32 mouse cellular contexts compared by ENCODE assay signal in the genomic region with DNA sequence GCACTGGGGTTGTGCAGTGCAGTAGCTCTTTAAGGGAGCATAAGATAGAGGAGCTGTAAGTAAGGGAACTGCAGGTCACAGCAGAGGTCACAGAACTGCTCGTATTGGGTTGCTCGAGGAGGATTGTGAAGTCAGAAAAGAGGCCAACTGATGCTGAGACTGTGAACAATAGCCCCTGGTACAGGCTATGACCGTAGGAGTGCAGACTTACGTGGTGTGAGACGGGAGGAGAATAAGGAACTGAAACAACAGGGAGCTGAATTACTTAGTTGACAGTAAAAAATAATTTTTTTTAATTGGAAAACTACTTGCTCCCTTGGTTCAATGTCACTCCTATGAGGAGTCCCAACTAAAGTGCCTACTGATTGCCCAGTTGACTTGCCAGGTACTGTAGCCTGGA. TPM values are rescaled to one million over a fixed set of nuclear protein-coding genes. Genes with fewer than 3 reads are reported as not detected.
A peak's percentile ranks its signal among the peaks of the same experiment; 100 is the strongest.
DNase-seq lines count a peak whose midpoint lies in the region; ATAC-seq and TF ChIP-seq lines count a peak whose summit lies in the region.
"Had no signal": no experiment of that assay in that cellular context is flagged by ENCODE, and none has a peak within 500 bp of the region (broad histone marks: within the 10 kb centered on the region; RNA-seq: fewer than 3 reads in every experiment).

No protein-coding gene starts in this region.

- peak; percentile 60 for DNase-seq in A20 (ENCODE audit: low read depth, low spot score)
- DNase-seq in CH12.LX (ENCODE audit: extremely low read depth): peak; percentile 28
- peak; percentile 14 for DNase-seq in embryo, embryonic 11 days
- no peak for DNase-seq in midbrain, embryonic 11.5 days (ENCODE audit: low spot score, missing footprints)
- DNase-seq: adrenal gland, adult 2 months; adrenal gland, postnatal 14 days; cerebellum, adult 11 months; cerebellum, adult 2 months; cerebellum, adult 9-11 months; cerebellum, postnatal 25 days; gastrocnemius, postnatal 10 days; gastrocnemius, postnatal 36 days; heart, adult 18-20 months; heart, postnatal 10 days; heart, postnatal 4 days had no signal

- no peaks in the 10 kb centered on the region for H3K36me3 ChIP-seq in CH12.LX (replicated peaks in 1 of 2; ENCODE audit: control insufficient read depth in 1 of 2, insufficient read depth in 1 of 2, low read length in 1 of 2)
- no peaks in the 10 kb centered on the region for H3K36me3 ChIP-seq in intestine, embryonic 16.5 days (ENCODE audit: control insufficient read depth, insufficient read depth, low read length)
- H3K36me3 ChIP-seq in midbrain, embryonic 11.5 days (ENCODE audit: control insufficient read depth, insufficient read depth, low read length): no peaks in the 10 kb centered on the region
- H3K36me3 ChIP-seq: forebrain, embryonic 10.5 days; G1E; heart, embryonic 12.5 days; heart, embryonic 15.5 days had no signal

- TF ChIP-seq CTCF in CH12.LX (conservative IDR thresholded peaks at IDR 0.05 in 1 of 2, IDR thresholded peaks at IDR 0.05 in 1 of 2; ENCODE audit: low read depth in 2 of 2, low read length in 2 of 2): no peak

- in situ Hi-C loops in CH12.LX (cut with MboI; ENCODE audit: low pct_ligation_motif_present, low pct_unique_long_range_greater_than_20kb, low sequenced_read_pairs): no loop called here

- H3K27me3 ChIP-seq in CH12.LX (replicated peaks): no peaks in the 10 kb centered on the region
- no peaks in the 10 kb centered on the region for H3K27me3 ChIP-seq in intestine, embryonic 16.5 days (replicated peaks; ENCODE audit: control insufficient read depth, insufficient read depth, low read length)
- no peaks in the 10 kb centered on the region for H3K27me3 ChIP-seq in midbrain, embryonic 11.5 days (ENCODE audit: control insufficient read depth, insufficient read depth, low read length)
- H3K27me3 ChIP-seq: forebrain, embryonic 13.5 days; heart, embryonic 12.5 days; heart, embryonic 15.5 days had no signal

- dilution Hi-C loops in CH12.LX (cut with MboI; ENCODE audit: extremely low pct_ligation_motif_present, extremely low pct_unique_long_range_greater_than_20kb, low sequenced_read_pairs): no loop called here

- peak; percentile 57 for ATAC-seq in megakaryocyte progenitor cell, adult 5-6 weeks (replicated peaks; ENCODE audit: poor library complexity)
- no peak for ATAC-seq in intestine, embryonic 16.5 days
- ATAC-seq in midbrain, embryonic 11.5 days (ENCODE audit: low FRiP score): no peak
- ATAC-seq: forebrain, embryonic 13.5 days; forebrain, embryonic 16.5 days; hindbrain, postnatal 0 days; inflammation-experienced regulatory T-cells, adult 6 months; intestine, postnatal 0 days; Patski had no signal

- no peak overlapping the region for H3K27ac ChIP-seq in CH12.LX (ENCODE audit: insufficient read depth, low read depth)
- H3K27ac ChIP-seq in intestine, embryonic 16.5 days (ENCODE audit: low read length): no peak overlapping the region
- H3K27ac ChIP-seq in midbrain, embryonic 11.5 days (ENCODE audit: low read depth, low read length): no peak overlapping the region
- H3K27ac ChIP-seq: forebrain, embryonic 10.5 days; forebrain, embryonic 13.5 days; heart, embryonic 15.5 days; hindbrain, embryonic 14.5 days; hindbrain, postnatal 0 days had no signal

- TF ChIP-seq EP300 in CH12.LX (IDR thresholded peaks at IDR 0.05; ENCODE audit: low read length): no peak

- no peak overlapping the region for H3K4me2 ChIP-seq in CH12.LX (ENCODE audit: insufficient read depth, low read depth, poor library complexity, severe bottlenecking)
- no peak overlapping the region for H3K4me2 ChIP-seq in intestine, embryonic 16.5 days (ENCODE audit: low read depth, low read length)
- H3K4me2 ChIP-seq in midbrain, embryonic 11.5 days: no peak overlapping the region
- H3K4me2 ChIP-seq: forebrain, embryonic 13.5 days; heart, embryonic 12.5 days; heart, embryonic 15.5 days; hindbrain, embryonic 14.5 days had no signal

- H3K9me3 ChIP-seq in CH12.LX (replicated peaks; ENCODE audit: low read length): no peaks in the 10 kb centered on the region
- no peaks in the 10 kb centered on the region for H3K9me3 ChIP-seq in intestine, embryonic 16.5 days (ENCODE audit: control insufficient read depth, low read length)
- H3K9me3 ChIP-seq in midbrain, embryonic 11.5 days (ENCODE audit: control insufficient read depth, low read length): no peaks in the 10 kb centered on the region
- H3K9me3 ChIP-seq: forebrain, embryonic 10.5 days; forebrain, embryonic 13.5 days; G1E; heart, embryonic 12.5 days; heart, embryonic 15.5 days had no signal

- H3K4me1 ChIP-seq in CH12.LX (ENCODE audit: control insufficient read depth in 1 of 2, insufficient read depth in 2 of 2): peaks cover 2 to 9% of the 10 kb centered on the region in 2 experiments; a peak in 2 of 4 replicates
- H3K4me1 ChIP-seq in intestine, embryonic 16.5 days (ENCODE audit: control insufficient read depth, insufficient read depth, low read length): no peaks in the 10 kb centered on the region
- no peaks in the 10 kb centered on the region for H3K4me1 ChIP-seq in midbrain, embryonic 11.5 days (ENCODE audit: control insufficient read depth, insufficient read depth, low read length)
- H3K4me1 ChIP-seq: forebrain, embryonic 13.5 days; heart, embryonic 12.5 days; heart, embryonic 15.5 days had no signal

- no peak for TF ChIP-seq RAD21 in CH12.LX (IDR thresholded peaks at IDR 0.05; ENCODE audit: low read depth, low read length)

- WGBS in intestine, embryonic 16.5 days: 51% methylated on average over 5 of the region's 5 CpGs
- WGBS in midbrain, embryonic 11.5 days: 23% methylated on average over 5 of the region's 5 CpGs

- H3K4me3 ChIP-seq in CH12.LX (replicated peaks in 1 of 3; ENCODE audit: low read depth in 2 of 3, low read length in 2 of 3, poor library complexity in 1 of 3): no peak overlapping the region
- H3K4me3 ChIP-seq in intestine, embryonic 16.5 days (ENCODE audit: low read length): no peak overlapping the region
- H3K4me3 ChIP-seq in midbrain, embryonic 11.5 days (ENCODE audit: low read depth, low read length): no peak overlapping the region
- H3K4me3 ChIP-seq: forebrain, embryonic 10.5 days; forebrain, embryonic 13.5 days; heart, embryonic 12.5 days; heart, embryonic 15.5 days had no signal

- H3K9ac ChIP-seq in CH12.LX (ENCODE audit: insufficient read depth, low read depth): no peak overlapping the region
- no peak overlapping the region for H3K9ac ChIP-seq in intestine, embryonic 16.5 days (ENCODE audit: low read depth, low read length)
- no peak overlapping the region for H3K9ac ChIP-seq in midbrain, embryonic 11.5 days (ENCODE audit: low read length)
- H3K9ac ChIP-seq: forebrain, embryonic 13.5 days; heart, embryonic 12.5 days; heart, embryonic 15.5 days; hindbrain, embryonic 14.5 days had no signal

- no peaks in the 10 kb centered on the region for H3K79me2 ChIP-seq in CH12.LX (replicated peaks; ENCODE audit: control insufficient read depth, extremely low read depth, insufficient read depth, poor library complexity, severe bottlenecking)

- no peak for TF ChIP-seq POLR2A in CH12.LX (IDR thresholded peaks at IDR 0.05; ENCODE audit: low read depth, low read length)

TF ChIP-seq in CH12.LX, 34 proteins besides CTCF, POLR2A, EP300 and RAD21:
- no peak for TF ChIP-seq TBP (conservative IDR thresholded peaks at IDR 0.05; ENCODE audit: low read depth, low read length)
- TF ChIP-seq MAFK (IDR thresholded peaks at IDR 0.05; ENCODE audit: insufficient replicate concordance, low read length): no peak
- no peak for TF ChIP-seq ZKSCAN1 (IDR thresholded peaks at IDR 0.05; ENCODE audit: borderline replicate concordance, low read depth, low read length)
- no peak for TF ChIP-seq KAT2A (IDR thresholded peaks at IDR 0.05; ENCODE audit: insufficient replicate concordance, low read length)
- no peak for TF ChIP-seq MYC (IDR thresholded peaks at IDR 0.05; ENCODE audit: low read depth, low read length)
- no peak for TF ChIP-seq RCOR1 (conservative IDR thresholded peaks at IDR 0.05; ENCODE audit: low read depth, low read length)
- no peak for TF ChIP-seq MEF2A (IDR thresholded peaks at IDR 0.05; ENCODE audit: borderline replicate concordance, low read depth, low read length)
- TF ChIP-seq NELFE (IDR thresholded peaks at IDR 0.05; ENCODE audit: low read depth, low read length): no peak
- TF ChIP-seq TCF12 (IDR thresholded peaks at IDR 0.05; ENCODE audit: low read depth, low read length): no peak
- no peak for TF ChIP-seq SIN3A (IDR thresholded peaks at IDR 0.05; ENCODE audit: low read length)
- no peak for TF ChIP-seq CHD1 (IDR thresholded peaks at IDR 0.05; ENCODE audit: low read depth, low read length)
- TF ChIP-seq ZNF384 (IDR thresholded peaks at IDR 0.05; ENCODE audit: low read depth, low read length): 0 out of 2 replicates have a peak, but pooled peaks have one; percentile 9
- no peak for TF ChIP-seq PAX5 (IDR thresholded peaks at IDR 0.05; ENCODE audit: low read length)
- peak; percentile 20; the same call in 1 of the 2 replicates for TF ChIP-seq IRF4 (IDR thresholded peaks at IDR 0.05; ENCODE audit: low read depth, low read length)
- no peak for TF ChIP-seq JUND (conservative IDR thresholded peaks at IDR 0.05; ENCODE audit: low read depth, low read length)
- no peak for TF ChIP-seq E2F4 (IDR thresholded peaks at IDR 0.05; ENCODE audit: insufficient replicate concordance, low read depth, low read length)
TF ChIP-seq in CH12.LX: peak in this region for 2.

RNA-seq across cellular contexts. Expression of a gene that starts 34.4 kb away (rescaled TPM):
- total RNA-seq in CH12.LX (2012; rRNA removed) (not detected in 2 replicates), CH12.LX (2014; rRNA removed) (not detected in 2 replicates)
- not detected in 2 replicates for polyA plus RNA-seq in CH12.LX (2012; ENCODE audit: insufficient read length, low read depth)
- not detected in 2 replicates for total RNA-seq in megakaryocyte progenitor cell, adult 5-6 weeks (2015)
- not detected in 2 replicates for total RNA-seq in megakaryocyte progenitor cell, adult 5-6 weeks (2017)
- not detected in 2 replicates for polyA plus RNA-seq in intestine, embryonic 16.5 days (2015; fragmentation: Nextera tagmentation; extraction: Ambion mirVana)
- polyA plus RNA-seq in midbrain, embryonic 11.5 days (2014; fragmentation: Nextera tagmentation; extraction: Ambion mirVana): 0.08 TPM in 1 of 2 replicates, not detected in the other
- total RNA-seq: adrenal gland, adult 2 months; adrenal gland, postnatal 14 days; adrenal gland, postnatal 4 days; gastrocnemius, adult 18-20 months; gastrocnemius, postnatal 10 days; gastrocnemius, postnatal 36 days; heart, adult 18-20 months; heart, postnatal 10 days; heart, postnatal 4 days; hindbrain, postnatal 0 days had no signal
- polyA plus RNA-seq: adrenal gland, adult 2 months; embryonic facial prominence, embryonic 11.5 days; forebrain, embryonic 10.5 days; forebrain, embryonic 13.5 days; forebrain, embryonic 16.5 days; G1E; heart, embryonic 12.5 days; hindbrain, embryonic 11.5 days; inflammation-experienced regulatory T-cells, adult 6 months; intestine, postnatal 0 days; Patski had no signal

RNA-seq across cellular contexts. Expression of a gene that starts 49.8 kb away (rescaled TPM):
- total RNA-seq in CH12.LX (2012; rRNA removed) (not detected in 2 replicates), CH12.LX (2014; rRNA removed) (not detected in 2 replicates)
- not detected in 2 replicates for polyA plus RNA-seq in CH12.LX (2012; ENCODE audit: insufficient read length, low read depth)
- not detected in 2 replicates for total RNA-seq in megakaryocyte progenitor cell, adult 5-6 weeks (2015)
- not detected in 2 replicates for total RNA-seq in megakaryocyte progenitor cell, adult 5-6 weeks (2017)
- 0.27 and 0.37 TPM in 2 replicates for polyA plus RNA-seq in intestine, embryonic 16.5 days (2015; fragmentation: Nextera tagmentation; extraction: Ambion mirVana)
- 12.2 and 12.8 TPM in 2 replicates for polyA plus RNA-seq in midbrain, embryonic 11.5 days (2014; fragmentation: Nextera tagmentation; extraction: Ambion mirVana)
- polyA plus RNA-seq: G1E; inflammation-experienced regulatory T-cells, adult 6 months had no signal
